Mouse (Mus musculus) kidney, adult 8-10 months (tissue): ENCODE measurements around the gene Ttl.

Experiments used
- DNase-seq, 2 experiments: peaks; one replicate each; pipeline ENCODE4 v3.0.0; 2022

Gene Ttl

DNA sequence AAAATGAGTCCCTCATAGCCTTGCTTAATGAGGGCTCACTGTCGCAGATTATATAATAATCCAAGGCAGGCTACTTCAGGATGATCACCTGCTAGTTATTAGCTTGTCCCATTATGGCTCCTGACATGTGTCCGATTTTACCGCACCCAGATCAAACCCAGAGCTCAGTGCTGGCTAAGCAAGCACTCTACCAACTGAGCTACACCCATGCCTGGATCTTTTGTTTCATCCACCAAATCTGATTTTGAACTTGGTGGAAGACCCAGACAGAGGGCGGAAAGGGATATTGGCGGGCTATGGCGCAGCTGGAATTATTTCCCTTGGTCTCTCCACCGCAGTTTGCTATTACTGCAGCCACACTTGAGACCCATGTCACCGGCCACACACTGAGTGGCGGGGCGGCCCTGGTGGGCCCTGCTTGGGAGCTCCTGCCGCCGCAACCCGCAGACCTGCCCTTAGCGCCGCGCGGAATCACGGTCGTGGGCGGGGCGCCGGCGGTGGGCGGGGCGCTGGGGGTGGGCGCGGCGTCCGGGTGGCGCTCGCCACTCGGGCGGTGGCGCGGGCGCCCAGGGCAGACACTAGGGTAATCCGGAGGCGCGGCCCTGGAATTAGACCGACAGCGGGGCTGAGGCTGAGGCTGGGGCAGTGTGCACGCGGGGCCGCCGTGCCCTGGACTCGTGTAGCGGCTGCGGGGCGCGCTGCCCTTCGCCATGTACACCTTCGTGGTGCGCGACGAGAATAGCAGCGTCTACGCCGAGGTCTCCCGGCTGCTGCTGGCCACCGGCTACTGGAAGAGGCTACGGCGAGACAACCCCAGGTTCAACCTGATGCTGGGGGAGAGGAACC is at the start of gene Ttl:
Ttl (plus strand) TSS at position 506 of the 846 bp plus-strand sequence.
- peak; percentile 73 to 76 for DNase-seq

DNA sequence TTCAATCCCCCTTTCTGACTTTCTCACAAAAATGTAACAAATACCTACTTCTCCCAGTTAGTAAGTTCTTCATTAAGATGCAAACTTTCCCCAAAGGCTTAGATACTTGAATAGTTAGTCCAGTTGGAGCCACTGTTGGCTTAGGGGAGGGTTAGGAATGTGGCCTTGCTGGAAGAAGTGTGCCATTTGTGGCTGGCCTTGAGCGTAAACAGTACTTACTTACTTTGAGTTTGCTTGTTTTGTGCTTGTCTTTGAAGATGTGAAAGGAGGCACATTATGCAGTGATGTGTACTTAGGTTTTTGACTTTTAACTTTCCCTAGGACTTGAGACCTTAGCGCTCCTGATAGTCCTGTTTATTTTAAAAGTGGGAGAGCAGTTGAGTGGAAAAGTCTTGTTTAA is 45.6 kb upstream of the Ttl start:
- DNase-seq: no peak

DNA sequence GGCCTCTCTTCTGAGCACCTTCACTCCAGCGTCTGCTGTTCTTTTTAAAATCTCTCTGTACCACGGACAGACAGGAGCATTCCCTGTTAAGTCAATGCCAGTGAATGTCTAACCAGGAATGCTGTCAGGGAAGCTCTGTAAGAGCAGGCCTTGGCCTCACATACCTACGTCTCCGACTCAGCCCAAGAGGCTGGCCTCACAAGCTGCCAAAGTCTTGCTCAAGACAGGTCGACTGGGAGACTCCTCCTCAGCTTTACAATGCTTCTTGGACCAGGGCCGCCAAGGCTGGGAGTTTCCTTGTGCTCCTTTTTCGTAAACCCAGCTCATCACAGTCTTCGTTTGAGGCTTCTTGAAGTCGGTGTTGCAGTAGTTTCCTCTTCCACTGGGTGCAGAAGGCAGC is 40.9 kb upstream of the Ttl start:
- peak in 1 of 2 experiments; percentile 24 for DNase-seq

DNA sequence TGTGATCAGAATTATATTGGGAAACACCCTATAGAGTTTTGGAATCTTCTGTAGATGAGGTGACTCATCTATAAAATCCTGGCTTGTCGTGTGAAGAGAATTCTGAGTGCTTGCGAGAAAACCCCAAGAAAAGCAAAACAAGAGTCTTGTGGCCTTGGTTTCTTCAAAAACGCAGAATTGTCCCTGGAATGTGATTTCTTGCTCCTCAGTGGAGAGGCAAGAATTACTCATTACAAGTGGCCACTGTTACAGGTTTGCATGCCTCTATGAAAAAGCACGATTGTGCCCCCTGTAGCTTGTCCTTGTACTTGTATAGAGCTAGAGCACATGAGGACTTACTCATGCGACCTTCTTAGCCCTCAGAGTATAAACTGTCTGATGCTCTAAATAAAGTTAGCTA is 30.4 kb upstream of the Ttl start:
- no peak for DNase-seq

DNA sequence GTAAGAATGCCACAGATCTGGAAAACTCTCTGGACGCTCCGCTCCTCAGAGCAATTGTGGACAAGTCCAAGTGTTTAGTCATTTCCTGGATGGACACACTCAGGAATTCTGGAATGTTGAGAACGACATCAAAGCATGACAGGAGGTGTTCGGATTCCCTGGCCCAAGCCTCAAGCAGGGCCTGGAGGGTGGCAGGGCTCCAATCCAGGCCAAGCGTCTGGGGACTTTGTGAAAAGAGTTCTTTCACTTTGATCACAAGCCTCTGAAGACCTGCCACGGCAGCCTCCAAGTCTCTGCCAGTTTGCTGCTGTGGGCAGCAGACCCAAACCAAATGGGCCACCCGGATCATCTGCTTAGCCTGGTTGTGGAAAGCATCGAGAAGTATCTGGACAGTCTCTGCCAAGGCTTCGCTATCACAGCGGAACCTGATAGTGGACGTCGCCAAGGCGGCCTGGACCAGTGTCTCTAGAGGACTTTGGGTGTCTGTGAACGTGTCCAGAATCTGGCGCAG is 27.3 kb upstream of the Ttl start:
- DNase-seq: no peak

DNA sequence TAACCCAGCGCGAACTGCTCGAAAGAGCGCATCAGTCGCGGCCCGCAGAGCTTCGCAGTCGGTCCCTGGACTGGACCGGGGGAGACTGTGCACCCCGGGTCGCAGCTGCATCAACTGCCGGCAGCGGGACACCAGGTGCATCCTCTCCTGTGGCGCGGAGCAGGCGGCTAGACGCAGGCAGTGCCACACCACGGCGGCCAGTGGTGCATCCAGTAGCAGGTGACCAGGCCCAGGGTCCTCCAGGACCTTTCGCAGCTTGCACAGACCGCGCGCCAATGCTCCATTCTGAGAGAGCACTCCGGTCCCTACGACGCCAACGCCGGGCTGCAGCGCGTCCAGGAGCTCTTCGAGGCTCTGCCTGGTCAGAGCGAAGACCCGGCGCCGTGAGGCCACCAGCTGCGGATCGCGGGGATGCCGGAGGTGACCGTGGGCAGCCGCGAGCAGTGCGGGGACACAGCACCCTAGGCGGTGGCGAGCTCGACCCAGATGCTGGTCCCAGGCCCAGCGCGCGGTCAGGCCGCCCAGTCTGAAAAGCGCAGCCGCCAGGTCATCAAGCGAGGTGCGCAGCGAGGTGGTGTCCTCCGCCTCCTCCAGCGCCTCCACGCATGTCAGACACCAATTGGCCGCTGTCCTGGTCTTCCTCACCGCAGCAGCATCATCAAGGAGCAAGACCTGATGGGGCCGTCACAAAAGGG is 26.7 kb upstream of the Ttl start:
- no peak for DNase-seq

DNA sequence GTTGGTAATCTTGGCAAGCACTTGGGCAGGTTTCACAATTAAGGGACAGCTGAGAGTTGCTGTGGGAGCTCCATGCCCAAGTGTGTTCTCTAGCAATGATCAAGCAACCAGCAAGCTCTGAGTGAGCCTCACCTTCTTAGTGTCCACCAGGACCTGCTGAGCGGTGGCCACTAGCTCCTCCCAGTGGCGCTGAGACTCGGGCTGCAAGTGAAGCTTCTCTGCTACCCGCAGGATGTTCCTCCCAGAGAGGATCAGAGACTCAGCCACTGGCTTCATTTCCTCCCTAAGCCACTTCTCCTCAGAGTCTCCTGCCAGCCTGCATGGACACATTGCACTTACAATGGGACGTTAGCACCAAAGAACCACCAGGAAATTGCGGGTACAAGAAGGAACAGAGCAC is 25.2 kb upstream of the Ttl start:
- DNase-seq: no peak

DNA sequence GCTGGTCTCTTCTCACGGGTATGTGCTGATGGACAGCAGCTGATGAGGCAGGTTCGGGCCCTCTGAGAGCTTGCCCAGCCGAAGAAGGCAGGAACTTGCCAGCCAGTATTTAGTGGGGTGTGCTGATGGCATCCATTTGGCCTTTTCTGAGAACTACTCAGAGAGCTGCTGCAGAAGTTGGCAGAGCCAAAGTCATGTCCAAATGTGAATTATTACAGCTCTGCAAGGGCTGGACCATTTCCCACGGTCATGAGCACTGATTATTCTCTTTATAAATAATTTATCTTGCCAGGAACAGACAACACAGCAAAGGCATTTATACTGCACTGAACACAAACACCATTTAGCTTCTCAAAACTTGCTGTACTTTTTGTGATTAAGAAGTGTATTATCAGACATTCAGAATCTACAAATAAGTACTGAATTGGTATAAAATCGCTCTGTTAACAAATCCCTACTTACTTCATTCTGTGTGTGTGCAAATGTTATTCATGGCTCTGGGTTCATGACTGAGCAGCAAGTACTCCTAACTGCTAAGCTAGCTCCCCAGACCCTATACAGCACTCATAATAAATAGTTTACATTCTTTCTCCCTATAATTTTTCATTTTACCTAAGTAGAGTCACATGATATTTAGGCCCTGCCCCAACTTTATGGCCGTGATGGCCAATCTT is 19.4 kb upstream of the Ttl start:
- DNase-seq: no peak

DNA sequence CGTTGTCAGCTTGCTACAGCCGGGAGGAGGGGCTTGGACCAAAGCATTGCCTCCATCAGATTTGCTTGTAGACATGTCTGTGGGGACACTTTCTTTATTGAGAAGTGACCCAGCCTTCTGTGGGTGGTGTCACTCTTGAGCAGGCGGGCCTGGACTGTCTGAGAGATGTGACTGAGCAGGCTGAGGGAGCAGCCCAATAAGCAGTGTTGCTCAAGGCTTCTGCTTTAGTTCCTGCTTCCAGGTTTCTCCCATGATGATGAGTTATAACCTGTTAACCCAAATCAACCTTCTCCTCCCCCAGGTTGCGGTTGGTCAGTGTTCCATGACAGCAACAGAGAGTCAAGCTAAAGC is 18.9 kb upstream of the Ttl start:
- no peak for DNase-seq

DNA sequence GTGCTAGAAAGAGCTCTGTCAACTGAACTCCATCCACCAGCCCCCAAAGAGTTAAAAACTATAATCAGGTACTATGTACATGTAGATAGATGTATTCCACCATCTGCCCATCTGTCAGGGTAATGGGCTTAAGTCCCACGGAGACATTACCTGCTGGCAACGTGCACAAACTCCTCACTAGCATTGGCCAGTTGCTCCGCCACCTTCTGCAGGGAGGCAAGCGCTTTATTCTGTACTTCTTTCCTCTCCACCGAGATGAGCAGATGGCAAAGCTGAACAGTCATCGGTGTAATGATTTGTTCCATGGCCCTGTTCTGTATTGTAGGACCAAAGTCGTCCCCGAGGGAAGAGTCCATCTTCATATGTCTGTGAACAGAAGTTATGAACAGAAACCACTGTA is 17.9 kb upstream of the Ttl start, which contains the start of gene Vinac1:
Vinac1 (minus strand) TSS at position 362 of the 400 bp plus-strand sequence.
- no peak for DNase-seq

DNA sequence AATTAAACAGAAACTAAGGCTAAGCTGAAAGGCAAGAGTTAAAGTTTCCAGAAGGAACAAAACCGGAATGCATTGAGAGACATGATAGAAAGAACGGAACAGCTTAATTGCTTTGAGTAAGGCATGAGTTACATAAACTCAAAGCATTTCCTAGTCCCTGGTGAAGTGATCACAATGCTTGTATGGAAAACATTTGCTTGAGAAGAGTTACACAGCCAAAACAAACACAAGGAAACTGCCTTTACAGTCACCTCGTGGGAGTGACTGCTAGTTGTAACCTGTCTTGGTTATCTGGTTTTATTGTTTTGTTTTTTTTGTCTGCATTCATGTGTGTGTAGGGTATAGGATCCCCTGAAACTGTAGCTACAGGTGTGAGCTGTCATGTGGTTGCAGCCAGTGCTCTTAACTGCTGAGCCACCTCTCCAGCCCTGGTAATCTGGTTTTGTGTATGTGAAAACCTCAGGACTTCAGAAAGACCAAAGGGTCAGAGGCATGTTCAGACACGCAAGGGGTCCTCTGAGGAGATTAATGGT is 13.2 kb upstream of the Ttl start:
- no peak for DNase-seq

DNA sequence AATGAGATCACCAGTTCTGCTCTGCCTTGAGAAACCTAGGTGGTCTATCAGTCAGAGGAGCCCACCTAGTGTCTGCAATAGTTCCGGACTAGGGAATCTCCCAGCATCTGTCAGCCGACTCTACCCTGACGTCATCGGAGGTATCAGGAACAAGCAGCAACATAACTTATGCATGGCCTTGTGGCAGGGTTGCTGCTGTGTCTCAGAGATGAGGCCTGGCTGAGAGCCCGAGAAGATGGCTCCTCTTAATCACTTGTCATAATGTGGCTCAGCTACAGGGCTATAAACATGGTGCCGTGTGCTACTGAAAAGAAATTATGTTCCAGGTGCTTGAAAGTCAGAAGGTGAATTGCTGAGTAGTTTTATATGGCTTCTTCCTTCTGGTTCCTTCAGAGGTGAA is 10.0 kb upstream of the Ttl start:
- no peak for DNase-seq

DNA sequence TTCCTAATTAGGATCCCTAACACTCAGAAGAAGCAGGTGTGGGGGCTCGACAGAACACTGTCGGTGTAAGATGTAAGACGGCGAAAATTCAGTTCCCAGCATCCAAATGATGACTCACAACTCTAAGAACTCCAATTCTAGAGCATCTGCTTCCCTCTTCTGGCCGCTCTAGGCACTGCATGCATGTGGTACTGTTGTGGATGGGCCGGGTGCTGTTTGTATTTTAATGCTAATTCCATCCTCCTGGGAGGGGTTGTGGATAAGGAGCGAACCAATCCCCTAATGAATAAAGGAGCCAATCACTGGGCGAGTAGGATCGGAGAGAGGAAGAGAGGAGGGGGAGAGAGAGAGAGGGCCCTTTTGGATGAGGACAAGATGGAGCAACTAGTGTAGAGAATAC is 9.1 kb upstream of the Ttl start:
- DNase-seq: peak in 1 of 2 experiments; percentile 23

DNA sequence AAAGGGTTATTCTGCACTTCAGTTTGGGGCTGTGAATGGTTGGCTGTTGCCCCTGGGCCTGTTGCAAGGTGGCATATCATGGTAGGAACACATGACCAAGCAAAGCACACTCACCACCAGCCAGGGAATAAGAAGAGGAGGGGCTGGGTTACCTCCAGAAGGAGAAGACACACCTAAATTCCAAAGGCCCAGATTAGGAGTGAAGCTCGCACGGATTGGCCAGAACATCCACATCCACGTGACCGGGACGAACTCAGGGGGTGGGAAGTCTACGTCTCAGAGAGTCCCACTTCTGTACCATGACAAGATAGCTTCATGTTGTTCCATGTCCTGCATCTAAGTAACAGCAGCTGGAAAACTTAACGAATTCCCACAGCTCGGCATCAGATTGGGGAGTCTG is 8.5 kb upstream of the Ttl start:
- DNase-seq: no peak

DNA sequence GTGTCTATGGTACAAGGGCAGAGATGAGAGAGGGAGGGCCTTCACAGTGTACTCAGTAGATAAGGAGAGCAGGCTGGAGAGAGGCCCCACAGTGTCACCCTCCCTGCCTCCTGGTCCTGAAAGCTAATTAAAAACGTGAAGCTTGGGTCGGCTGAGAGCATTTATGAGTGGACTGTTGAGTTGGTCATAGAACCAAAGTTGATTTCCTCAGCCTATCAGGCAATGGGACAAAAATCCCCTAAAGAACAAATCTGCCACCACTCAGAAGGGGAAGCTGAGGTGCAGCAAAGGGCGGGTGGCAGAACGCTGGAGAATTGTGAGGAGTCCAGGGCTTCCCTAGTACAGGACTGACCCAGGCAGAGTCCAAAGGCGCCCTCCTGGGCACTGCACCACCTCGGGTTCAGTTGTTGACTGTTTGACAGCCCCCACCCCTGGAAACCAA is 7.8 kb upstream of the Ttl start:
- no peak for DNase-seq

DNA sequence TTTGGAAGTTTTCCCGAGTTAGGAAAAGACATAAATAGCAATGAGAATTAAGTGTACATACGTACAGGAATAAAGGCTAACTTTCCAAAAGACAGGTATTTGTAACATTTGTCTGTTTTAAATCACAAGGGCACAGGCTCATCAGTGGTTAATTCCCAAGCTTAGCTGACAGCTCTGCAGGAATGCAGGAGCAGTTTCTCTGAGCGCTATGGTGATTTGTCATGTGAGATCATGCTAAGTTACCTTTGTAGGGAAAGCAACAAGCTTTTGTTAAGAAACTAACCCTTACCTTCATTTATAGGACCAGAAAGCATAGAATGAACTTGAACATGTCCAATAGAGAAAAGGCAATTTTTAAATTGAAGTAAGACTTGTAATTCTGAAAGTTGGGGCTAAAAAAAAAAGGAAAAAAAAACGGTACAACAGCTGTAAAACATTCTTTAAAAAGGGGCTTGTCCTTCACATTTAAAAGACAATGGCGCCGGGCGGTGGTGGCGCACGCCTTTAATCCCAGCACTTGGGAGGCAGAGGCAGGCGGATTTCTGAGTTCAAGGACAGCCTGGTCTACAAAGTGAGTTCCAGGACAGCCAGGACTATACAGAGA is 4.2 kb upstream of the Ttl start:
- no peak for DNase-seq

DNA sequence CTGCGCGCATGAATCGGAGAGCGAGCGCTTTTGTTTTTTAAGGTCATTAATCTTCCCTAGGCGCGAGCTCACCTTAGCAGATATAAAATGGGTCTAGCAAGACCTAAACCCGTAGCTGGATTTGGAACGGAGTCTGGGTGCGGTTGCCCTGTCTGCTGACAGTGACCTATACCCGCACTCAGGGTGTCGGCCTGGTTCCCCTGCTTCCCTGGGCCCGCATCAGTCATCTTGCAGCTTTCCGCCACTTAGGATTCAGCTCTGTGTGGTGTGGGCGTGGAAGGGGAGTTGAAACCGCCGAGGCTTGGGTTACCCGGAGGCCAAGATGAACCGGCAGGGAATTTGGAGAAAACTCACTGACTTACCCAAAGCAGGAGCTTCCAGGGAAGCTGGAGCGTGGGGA is 584 bp downstream of the Ttl start:
- DNase-seq: peak; percentile 17 to 41

DNA sequence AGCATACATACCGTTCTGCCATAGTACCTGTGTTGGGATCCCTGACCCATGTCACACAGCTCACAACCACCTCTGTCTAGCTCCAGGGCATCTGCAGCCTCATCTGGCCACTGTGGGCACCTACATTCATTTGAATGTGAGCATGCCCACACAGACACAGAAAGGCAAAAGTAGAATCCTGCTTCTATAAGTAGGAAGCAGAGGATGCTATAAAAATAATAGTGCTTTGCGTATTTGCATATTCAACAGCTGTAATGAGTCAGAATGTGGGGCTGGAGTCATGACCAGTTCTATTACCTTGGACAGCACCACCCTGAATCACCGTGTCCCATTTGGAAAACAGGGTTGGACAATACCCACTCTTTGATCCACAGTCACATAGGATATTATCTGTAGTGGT is 4.6 kb downstream of the Ttl start:
- no peak for DNase-seq

DNA sequence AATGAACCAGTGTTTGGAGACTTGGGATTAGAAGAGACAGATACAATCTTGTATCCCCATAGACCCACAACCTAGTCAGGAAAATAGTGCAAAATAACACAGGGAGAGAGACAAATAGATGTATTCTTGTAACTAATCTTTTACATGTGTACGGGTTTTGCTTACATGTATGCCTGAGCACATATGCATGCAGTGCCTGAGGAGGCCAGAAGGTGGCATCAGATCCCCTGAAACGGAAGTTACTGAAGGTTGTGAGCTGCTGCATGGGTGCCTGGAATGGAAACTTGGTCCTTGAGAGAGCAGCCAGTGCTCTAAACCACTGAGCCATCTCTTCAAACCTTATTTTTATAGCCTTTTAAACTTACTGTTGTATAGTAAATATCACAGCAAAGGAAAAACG is 12.6 kb downstream of the Ttl start:
- peak in 1 of 2 experiments; percentile 39 for DNase-seq

DNA sequence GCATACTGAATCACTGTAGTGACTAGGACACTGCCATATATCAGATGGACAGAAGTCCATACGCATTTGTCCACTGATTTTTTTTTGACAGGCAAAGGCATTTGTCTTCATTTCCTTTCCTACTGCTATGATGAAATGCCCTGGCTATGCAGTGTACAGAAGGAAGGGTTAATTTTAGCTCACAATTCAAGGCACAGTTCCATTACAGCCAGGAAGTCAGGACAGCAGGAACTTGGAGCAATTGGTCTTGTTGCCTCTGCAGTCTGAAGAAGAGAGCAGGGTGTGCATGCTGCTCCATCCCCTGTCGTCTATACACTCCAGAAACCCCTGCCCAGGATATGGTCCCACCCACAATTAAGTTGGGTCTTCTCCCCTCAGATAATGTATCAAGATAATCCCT is 13.5 kb downstream of the Ttl start:
- no peak for DNase-seq

DNA sequence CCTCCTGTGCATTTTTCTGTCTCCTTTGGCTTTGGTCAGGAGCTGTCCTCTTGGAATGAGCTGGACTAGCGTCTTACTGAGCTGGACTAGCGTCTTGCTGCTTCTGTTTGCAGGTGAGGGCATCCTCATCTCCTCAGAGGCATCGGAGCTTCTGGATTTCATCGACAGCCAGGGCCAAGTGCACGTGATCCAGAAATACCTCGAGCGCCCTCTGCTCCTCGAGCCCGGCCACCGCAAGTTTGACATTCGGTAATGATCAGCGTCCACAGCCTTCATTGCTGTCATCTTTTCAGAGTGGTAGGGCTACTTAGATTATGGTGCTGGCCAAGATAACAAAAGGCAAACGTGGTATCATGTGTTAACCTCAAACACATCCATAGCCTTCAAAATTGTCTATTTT is 15.4 kb downstream of the Ttl start:
- no peak for DNase-seq

DNA sequence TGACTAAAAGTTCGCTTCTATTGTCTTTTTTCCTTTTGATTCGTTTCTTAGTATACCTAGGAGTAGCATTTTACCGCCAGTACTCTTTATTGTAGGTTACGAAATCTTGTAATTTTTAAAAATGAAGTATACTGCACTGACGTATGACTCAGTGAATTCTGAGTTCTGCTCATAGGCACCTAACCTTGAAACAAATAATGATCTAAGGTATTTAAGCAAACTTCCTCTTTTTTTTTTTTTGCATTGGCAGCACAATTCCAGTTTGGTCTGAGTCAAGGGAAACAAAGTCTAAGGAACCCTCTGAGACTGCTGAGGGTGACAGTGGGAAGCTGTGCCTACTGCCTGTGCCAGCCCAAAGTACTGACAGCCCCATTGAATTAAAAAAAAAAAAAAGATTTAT is 17.8 kb downstream of the Ttl start:
- DNase-seq: no peak

DNA sequence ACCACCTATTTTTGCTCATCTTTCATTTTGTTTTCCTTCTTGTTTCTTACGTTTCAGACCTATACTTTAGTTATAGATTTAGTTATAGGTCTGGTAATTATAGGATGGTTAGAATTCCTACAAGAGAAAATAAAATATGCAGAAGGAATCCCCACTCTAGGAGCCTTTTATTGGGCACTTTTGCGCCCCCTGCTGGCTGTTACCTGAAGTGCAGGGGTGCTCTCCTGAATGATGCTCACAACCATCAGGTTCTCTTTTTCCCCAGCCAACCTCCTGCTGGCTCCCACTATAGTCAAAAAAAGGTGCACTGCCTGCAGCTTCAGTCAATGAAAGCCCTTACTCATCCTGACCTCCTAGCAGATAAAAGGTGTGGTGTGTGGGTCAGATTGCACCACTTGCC is 19.2 kb downstream of the Ttl start:
- peak in 1 of 2 experiments; percentile 31 for DNase-seq
